Mouse (Mus musculus): Measurements from ENCODE around the gene Lypla2. TPM values are rescaled to one million over a fixed set of nuclear protein-coding genes. Genes with fewer than 3 reads are reported as not detected.
"Not testable (repeated sequence)": the region's sequence is repeated elsewhere in the genome, so short reads cannot be mapped to it uniquely, and the experiment has no call there.

Gene Lypla2
- polyA plus RNA-seq, 1 experiment from 2014 or later: 115 TPM

GRCm38 (mm10) chr4:135986943-135987710, 14.7 kb upstream of the Lypla2 start, which contains the start of gene Pithd1:
TSS of gene Pithd1 (minus strand) at chr4:135987264.
- Histone ChIP-seq H3K36me3 (ENCODE audit: insufficient read depth, low read length) (0 out of 2 replicates have a peak, but pooled peaks cover 6% of the 10 kb centered on the region), H3K9ac (replicated peaks; ENCODE audit: low read depth) (peak within 1 kb of the TSS; percentile 92), H3K4me1 (ENCODE audit: insufficient read depth, low read depth, low read length) (peaks cover 8% of the 10 kb centered on the region; the same call in 1 of the 2 replicates), H3K4me3 (ENCODE audit: low read depth, low read length) (peak within 1 kb of the TSS; percentile 95), H3K4me2 (replicated peaks; ENCODE audit: low read depth, low read length) (peak within 1 kb of the TSS; percentile 98), H3K9me3 (ENCODE audit: low read length) (no peaks in the 10 kb centered on the region), H3K27ac (ENCODE audit: low read length) (peak within 1 kb of the TSS; percentile 82), H3K27me3 (replicated peaks; ENCODE audit: insufficient read depth, low read length) (no peaks in the 10 kb centered on the region)
- ATAC-seq (peak; percentile 95), DNase-seq (ENCODE audit: low spot score) (peak; percentile 95)
- under 1% methylated on average over 55 of the region's 81 CpGs for WGBS
- TF ChIP-seq EP300 (IDR thresholded peaks at IDR 0.05): no peak
- peak; percentile 61 for TF ChIP-seq CTCF (IDR thresholded peaks at IDR 0.05)

- Histone ChIP-seq H3K36me3 (ENCODE audit: insufficient read depth, low read length) (0 out of 2 replicates have a peak, but pooled peaks cover 6% of the 10 kb centered on the region), H3K27me3 (replicated peaks; ENCODE audit: insufficient read depth, low read length) (no peaks in the 10 kb centered on the region), H3K4me3 (ENCODE audit: low read depth, low read length) (peak overlapping the region; percentile 95), H3K4me1 (ENCODE audit: insufficient read depth, low read depth, low read length) (peaks cover 8% of the 10 kb centered on the region; the same call in 1 of the 2 replicates), H3K9ac (replicated peaks; ENCODE audit: low read depth) (peak overlapping the region; percentile 92), H3K9me3 (ENCODE audit: low read length) (no peaks in the 10 kb centered on the region), H3K27ac (ENCODE audit: low read length) (peak overlapping the region; percentile 82), H3K4me2 (replicated peaks; ENCODE audit: low read depth, low read length) (peak overlapping the region; percentile 98)
- 0 out of 2 replicates have a peak, but pooled peaks have one; percentile 4 for ATAC-seq
- no peak for TF ChIP-seq CTCF (IDR thresholded peaks at IDR 0.05)
- no peak for TF ChIP-seq EP300 (IDR thresholded peaks at IDR 0.05)
- WGBS: 6% methylated on average over 19 of the region's 23 CpGs
- peak; percentile 24 for DNase-seq (ENCODE audit: low spot score)
Observed at GRCm38 (mm10) chr4:135986301-135986942, 14.0 kb upstream of the Lypla2 start.

- H3K4me3 ChIP-seq (ENCODE audit: low read depth, low read length): peak overlapping the region; percentile 95; the same call in 1 of the 2 replicates
- H3K9me3 ChIP-seq (ENCODE audit: low read length): no peaks in the 10 kb centered on the region
- peaks cover 8% of the 10 kb centered on the region; the same call in 1 of the 2 replicates for H3K4me1 ChIP-seq (ENCODE audit: insufficient read depth, low read depth, low read length)
- H3K4me2 ChIP-seq (replicated peaks; ENCODE audit: low read depth, low read length): peak overlapping the region; percentile 98; the same call in 1 of the 2 replicates
- H3K36me3 ChIP-seq (ENCODE audit: insufficient read depth, low read length): 0 out of 2 replicates have a peak, but pooled peaks cover 6% of the 10 kb centered on the region
- H3K9ac ChIP-seq (replicated peaks; ENCODE audit: low read depth): peak overlapping the region; percentile 92; the same call in 1 of the 2 replicates
- H3K27ac ChIP-seq (ENCODE audit: low read length): no peak overlapping the region
- no peaks in the 10 kb centered on the region for H3K27me3 ChIP-seq (replicated peaks; ENCODE audit: insufficient read depth, low read length)
- ATAC-seq: no peak
- 87% methylated on average over 7 of the region's 7 CpGs for WGBS
- DNase-seq (ENCODE audit: low spot score): no peak
- TF ChIP-seq EP300 (IDR thresholded peaks at IDR 0.05) (no peak), CTCF (IDR thresholded peaks at IDR 0.05) (no peak)
Observed at GRCm38 (mm10) chr4:135985769-135986168, 13.3 kb upstream of the Lypla2 start.

- Histone ChIP-seq H3K9me3 (ENCODE audit: low read length) (no peaks in the 10 kb centered on the region), H3K36me3 (ENCODE audit: insufficient read depth, low read length) (0 out of 2 replicates have a peak, but pooled peaks cover 6% of the 10 kb centered on the region), H3K4me1 (ENCODE audit: insufficient read depth, low read depth, low read length) (peaks cover 8% of the 10 kb centered on the region; the same call in 1 of the 2 replicates), H3K4me3 (ENCODE audit: low read depth, low read length) (no peak overlapping the region), H3K27me3 (replicated peaks; ENCODE audit: insufficient read depth, low read length) (no peaks in the 10 kb centered on the region), H3K9ac (replicated peaks; ENCODE audit: low read depth) (no peak overlapping the region), H3K4me2 (replicated peaks; ENCODE audit: low read depth, low read length) (no peak overlapping the region), H3K27ac (ENCODE audit: low read length) (no peak overlapping the region)
- DNase-seq (ENCODE audit: low spot score) (no peak), ATAC-seq (no peak)
- WGBS: 83% methylated on average over 5 of the region's 5 CpGs
- TF ChIP-seq CTCF (IDR thresholded peaks at IDR 0.05) (no peak), EP300 (IDR thresholded peaks at IDR 0.05) (no peak)
Observed at GRCm38 (mm10) chr4:135985193-135985592, 12.8 kb upstream of the Lypla2 start.

GRCm38 (mm10) chr4:135984556-135984955, 12.1 kb upstream of the Lypla2 start:
- WGBS: 84% methylated on average over 5 of the region's 5 CpGs
- H3K27ac ChIP-seq (ENCODE audit: low read length): no peak overlapping the region
- 0 out of 2 replicates have a peak, but pooled peaks cover 6% of the 10 kb centered on the region for H3K36me3 ChIP-seq (ENCODE audit: insufficient read depth, low read length)
- H3K9ac ChIP-seq (replicated peaks; ENCODE audit: low read depth): no peak overlapping the region
- no peaks in the 10 kb centered on the region for H3K27me3 ChIP-seq (replicated peaks; ENCODE audit: insufficient read depth, low read length)
- peaks cover 8% of the 10 kb centered on the region; the same call in 1 of the 2 replicates for H3K4me1 ChIP-seq (ENCODE audit: insufficient read depth, low read depth, low read length)
- no peaks in the 10 kb centered on the region for H3K9me3 ChIP-seq (ENCODE audit: low read length)
- no peak for TF ChIP-seq EP300 (IDR thresholded peaks at IDR 0.05)
- no peak for TF ChIP-seq CTCF (IDR thresholded peaks at IDR 0.05)
- H3K4me2 ChIP-seq (replicated peaks; ENCODE audit: low read depth, low read length): no peak overlapping the region
- ATAC-seq: no peak
- no peak for DNase-seq (ENCODE audit: low spot score)
- no peak overlapping the region for H3K4me3 ChIP-seq (ENCODE audit: low read depth, low read length)

- Histone ChIP-seq H3K36me3 (ENCODE audit: insufficient read depth, low read length) (0 out of 2 replicates have a peak, but pooled peaks cover 10% of the 10 kb centered on the region), H3K4me3 (ENCODE audit: low read depth, low read length) (no peak overlapping the region), H3K27ac (ENCODE audit: low read length) (no peak overlapping the region), H3K4me1 (ENCODE audit: insufficient read depth, low read depth, low read length) (peaks cover 8% of the 10 kb centered on the region; the same call in 1 of the 2 replicates), H3K9ac (replicated peaks; ENCODE audit: low read depth) (no peak overlapping the region), H3K4me2 (replicated peaks; ENCODE audit: low read depth, low read length) (no peak overlapping the region), H3K9me3 (ENCODE audit: low read length) (no peaks in the 10 kb centered on the region), H3K27me3 (replicated peaks; ENCODE audit: insufficient read depth, low read length) (no peaks in the 10 kb centered on the region)
- DNase-seq (ENCODE audit: low spot score) (peak; percentile 43), ATAC-seq (no peak)
- 61% methylated on average over 7 of the region's 7 CpGs for WGBS
- TF ChIP-seq CTCF (IDR thresholded peaks at IDR 0.05): no peak
- no peak for TF ChIP-seq EP300 (IDR thresholded peaks at IDR 0.05)
Observed at GRCm38 (mm10) chr4:135981524-135982063, 9.2 kb upstream of the Lypla2 start.

GRCm38 (mm10) chr4:135980223-135980622, 7.8 kb upstream of the Lypla2 start:
- not testable (repeated sequence) for ATAC-seq; H3K27ac ChIP-seq (ENCODE audit: low read length); DNase-seq (ENCODE audit: low spot score); H3K4me2 ChIP-seq (replicated peaks; ENCODE audit: low read depth, low read length); H3K27me3 ChIP-seq (replicated peaks; ENCODE audit: insufficient read depth, low read length); H3K4me3 ChIP-seq (ENCODE audit: low read depth, low read length); H3K9me3 ChIP-seq (ENCODE audit: low read length); H3K4me1 ChIP-seq (ENCODE audit: insufficient read depth, low read depth, low read length); H3K9ac ChIP-seq (replicated peaks; ENCODE audit: low read depth)
- 98% methylated on average over 5 of the region's 5 CpGs for WGBS
- H3K36me3 ChIP-seq (ENCODE audit: insufficient read depth, low read length): 0 out of 2 replicates have a peak, but pooled peaks cover 10% of the 10 kb centered on the region
